ENCODE assay signal across 27 mouse cellular contexts in genomic region chr13:52353437-52353836, GRCm38 (mm10).
"Had no signal": no experiment of that assay in that cellular context is flagged by ENCODE, and none has a peak within 500 bp of the region (broad histone marks: within the 10 kb centered on the region; RNA-seq: fewer than 3 reads in every experiment).

No protein-coding gene starts in this region.

- H3K27ac ChIP-seq: gastrocnemius, adult 2 months; heart, adult 2 months; heart, embryonic 13.5 days; heart, embryonic 15.5 days; hindbrain, embryonic 12.5 days; hindbrain, embryonic 15.5 days; hindbrain, postnatal 0 days; kidney, embryonic 15.5 days; kidney, postnatal 0 days; limb, embryonic 12.5 days; liver, embryonic 13.5 days; liver, embryonic 15.5 days had no signal

- H3K4me2 ChIP-seq: heart, embryonic 13.5 days; heart, embryonic 15.5 days; hindbrain, embryonic 12.5 days; hindbrain, embryonic 15.5 days; kidney, embryonic 15.5 days; limb, embryonic 12.5 days; liver, embryonic 11.5 days; liver, embryonic 13.5 days; liver, embryonic 15.5 days had no signal

- H3K9me3 ChIP-seq: heart, embryonic 15.5 days; liver, embryonic 13.5 days; liver, embryonic 15.5 days had no signal

- H3K27me3 ChIP-seq: heart, embryonic 13.5 days; heart, embryonic 15.5 days; hindbrain, embryonic 12.5 days; hindbrain, embryonic 15.5 days; kidney, embryonic 15.5 days; limb, embryonic 12.5 days; liver, embryonic 13.5 days; liver, embryonic 15.5 days had no signal

- H3K9ac ChIP-seq: heart, embryonic 13.5 days; heart, embryonic 15.5 days; hindbrain, embryonic 12.5 days; hindbrain, embryonic 15.5 days; kidney, embryonic 15.5 days; limb, embryonic 12.5 days; liver, embryonic 13.5 days; liver, embryonic 15.5 days had no signal

- H3K36me3 ChIP-seq: heart, embryonic 13.5 days; heart, embryonic 15.5 days; hindbrain, embryonic 12.5 days; hindbrain, embryonic 15.5 days; kidney, embryonic 15.5 days; limb, embryonic 12.5 days; liver, embryonic 13.5 days; liver, embryonic 15.5 days had no signal

- H3K4me1 ChIP-seq: heart, embryonic 13.5 days; heart, embryonic 15.5 days; hindbrain, embryonic 12.5 days; hindbrain, embryonic 15.5 days; kidney, embryonic 15.5 days; limb, embryonic 12.5 days; liver, embryonic 13.5 days; liver, embryonic 15.5 days had no signal

- DNase-seq: gastrocnemius, adult 2 months; gastrocnemius, postnatal 10 days; gastrocnemius, postnatal 36 days; heart, adult 2 months; heart, postnatal 14 days; heart, postnatal 36 days; kidney, adult 11 months; kidney, adult 2 months; kidney, adult 9 months; kidney, postnatal 14 days; kidney, postnatal 36 days; layer of hippocampus, adult 9-11 months; layer of hippocampus, postnatal 36 days; left cerebral cortex, postnatal 4 days; liver; liver, embryonic 13.5 days had no signal

- H3K4me3 ChIP-seq: gastrocnemius, adult 2 months; heart, adult 2 months; heart, embryonic 13.5 days; heart, embryonic 15.5 days; hindbrain, embryonic 12.5 days; hindbrain, embryonic 15.5 days; kidney, embryonic 15.5 days; limb, embryonic 12.5 days; liver, embryonic 13.5 days; liver, embryonic 15.5 days had no signal

- ATAC-seq: hindbrain, postnatal 0 days; intestine, embryonic 16.5 days had no signal
